Mouse (Mus musculus): ENCODE data around the gene Lypd9. TPM values are rescaled to one million over a fixed set of nuclear protein-coding genes. Genes with fewer than 3 reads are reported as not detected.
"Not testable (repeated sequence)": the region's sequence is repeated elsewhere in the genome, so short reads cannot be mapped to it uniquely, and the experiment has no call there.

Lypd9 gene
- not detected in 2 replicates for polyA plus RNA-seq (2012; rRNA removed)

DNA sequence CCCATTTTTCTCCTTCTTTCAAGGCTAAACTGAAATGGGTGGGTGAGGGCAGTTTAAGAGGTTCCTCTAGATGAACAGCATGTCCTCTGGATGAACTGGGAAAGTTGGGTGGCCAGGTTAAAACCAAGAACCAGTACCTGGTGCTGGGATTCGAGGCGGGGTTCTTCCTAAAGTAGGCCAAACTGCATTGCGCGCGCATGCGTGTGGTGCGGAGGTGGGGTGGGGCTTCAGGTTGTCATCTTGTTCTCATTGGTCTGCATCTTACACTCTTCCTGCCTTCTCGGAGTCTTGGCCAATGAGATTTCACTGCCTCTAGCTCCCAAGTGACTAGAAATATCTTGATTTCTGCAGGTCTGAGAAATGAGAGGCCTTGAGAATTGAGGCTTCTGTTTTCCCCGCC lies at the start of gene Lypd9:
TSS of gene Lypd9 (minus strand) at position 165 of the 400 bp plus-strand sequence.
- no peak for DNase-seq (ENCODE audit: low read depth in 1 of 2, low spot score in 2 of 2)
- H3K4me1 ChIP-seq (ENCODE audit: control insufficient read depth, insufficient read depth, insufficient read length), result no peaks in the 10 kb centered on the region
- 93% methylated on average over 9 of the region's 9 CpGs for WGBS
- no peaks in the 10 kb centered on the region for H3K36me3 ChIP-seq (ENCODE audit: control insufficient read depth, insufficient read depth, low read length)
- H3K27me3 ChIP-seq (ENCODE audit: control insufficient read depth, insufficient read depth, low read length), result no peaks in the 10 kb centered on the region
- H3K4me3 ChIP-seq (ENCODE audit: extremely low read depth, insufficient read depth, insufficient read length), result no peak within 1 kb of the TSS
- no peak within 1 kb of the TSS for H3K27ac ChIP-seq (ENCODE audit: insufficient read depth, low read length)
- no peak for TF ChIP-seq CTCF (IDR thresholded peaks at IDR 0.05; ENCODE audit: extremely low read depth, insufficient read depth, insufficient read length, insufficient replicate concordance)
- no peak for TF ChIP-seq POLR2A (IDR thresholded peaks at IDR 0.05; ENCODE audit: low read depth, low read length)

DNA sequence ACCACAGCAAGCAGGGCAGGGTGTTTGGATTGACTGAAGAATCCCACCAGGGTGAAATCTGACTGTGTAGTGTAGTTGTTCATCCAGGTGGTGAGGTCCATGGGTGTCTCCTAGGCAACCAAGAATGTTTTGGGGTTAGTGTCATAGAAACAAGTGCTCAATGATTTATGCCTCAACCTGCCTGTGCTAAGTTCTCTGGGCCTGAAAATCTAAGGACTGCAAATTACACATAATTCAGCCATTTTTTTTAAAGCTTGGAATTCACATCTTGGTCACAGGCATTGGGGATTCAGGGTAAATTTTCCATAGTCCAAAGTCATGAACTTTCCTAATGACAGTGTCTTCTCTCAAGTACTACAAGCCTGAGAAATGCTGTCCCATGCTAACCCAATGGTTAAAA lies 49.7 kb upstream of the Lypd9 start, which contains the start of gene Olfr331:
TSS of gene Olfr331 (minus strand) at position 101 of the 400 bp plus-strand sequence.
- H3K36me3 ChIP-seq (ENCODE audit: control insufficient read depth, insufficient read depth, low read length); DNase-seq (ENCODE audit: low read depth in 1 of 2, low spot score in 2 of 2); H3K4me3 ChIP-seq (ENCODE audit: extremely low read depth, insufficient read depth, insufficient read length); H3K27me3 ChIP-seq (ENCODE audit: control insufficient read depth, insufficient read depth, low read length); H3K27ac ChIP-seq (ENCODE audit: insufficient read depth, low read length); H3K4me1 ChIP-seq (ENCODE audit: control insufficient read depth, insufficient read depth, insufficient read length): not testable (repeated sequence)

DNA sequence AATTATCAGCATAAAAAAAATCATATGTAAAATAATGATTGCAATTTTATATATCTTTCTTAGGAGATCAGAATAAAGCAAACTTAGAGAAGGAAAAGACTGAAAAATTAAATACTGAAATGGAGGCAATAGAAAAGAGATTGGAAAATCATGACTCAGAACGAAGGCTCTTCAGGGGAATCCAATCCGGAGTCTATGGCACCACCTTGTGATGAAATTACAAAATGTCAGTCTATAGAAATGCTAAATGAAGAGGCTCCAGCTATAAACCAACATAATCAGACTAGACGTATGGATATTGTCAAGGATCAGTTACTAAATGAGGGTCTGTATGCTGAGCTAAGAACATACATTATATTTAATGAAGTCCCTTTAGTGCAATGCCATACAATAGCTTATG lies 46.6 kb upstream of the Lypd9 start:
- TF ChIP-seq POLR2A (IDR thresholded peaks at IDR 0.05; ENCODE audit: low read depth, low read length), result no peak
- no peak for TF ChIP-seq CTCF (IDR thresholded peaks at IDR 0.05; ENCODE audit: extremely low read depth, insufficient read depth, insufficient read length, insufficient replicate concordance)
- Histone ChIP-seq H3K27me3 (ENCODE audit: control insufficient read depth, insufficient read depth, low read length) (no peaks in the 10 kb centered on the region), H3K36me3 (ENCODE audit: control insufficient read depth, insufficient read depth, low read length) (no peaks in the 10 kb centered on the region), H3K4me3 (ENCODE audit: extremely low read depth, insufficient read depth, insufficient read length) (no peak overlapping the region), H3K27ac (ENCODE audit: insufficient read depth, low read length) (no peak overlapping the region), H3K4me1 (ENCODE audit: control insufficient read depth, insufficient read depth, insufficient read length) (no peaks in the 10 kb centered on the region)
- no peak for DNase-seq (ENCODE audit: low read depth in 1 of 2, low spot score in 2 of 2)
- 50% methylated on average over 3 of the region's 3 CpGs for WGBS

DNA sequence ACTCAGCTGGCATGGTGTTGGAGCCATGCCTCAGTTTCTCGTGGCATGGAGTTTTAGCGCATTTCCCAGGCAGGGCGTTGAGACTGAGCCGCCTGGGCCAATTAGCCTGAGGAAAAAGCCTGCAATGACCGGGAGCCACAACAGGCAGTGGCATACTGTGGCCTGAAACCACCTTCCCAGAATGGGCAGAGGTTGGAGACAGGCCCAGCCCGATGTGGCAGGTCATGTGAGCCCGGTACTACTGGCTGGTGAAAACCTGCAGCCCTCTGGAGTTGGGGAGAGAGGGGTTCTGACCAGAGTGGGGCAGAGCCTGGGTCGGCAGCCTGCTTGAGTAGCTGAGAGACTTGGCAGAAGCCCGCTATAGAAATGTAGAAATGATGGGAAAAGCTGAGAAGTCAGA lies 46.0 kb upstream of the Lypd9 start:
- H3K4me1 ChIP-seq (ENCODE audit: control insufficient read depth, insufficient read depth, insufficient read length), result no peaks in the 10 kb centered on the region
- no peaks in the 10 kb centered on the region for H3K36me3 ChIP-seq (ENCODE audit: control insufficient read depth, insufficient read depth, low read length)
- no peak overlapping the region for H3K4me3 ChIP-seq (ENCODE audit: extremely low read depth, insufficient read depth, insufficient read length)
- 84% methylated on average over 9 of the region's 9 CpGs for WGBS
- DNase-seq (ENCODE audit: low read depth in 1 of 2, low spot score in 2 of 2), result no peak
- TF ChIP-seq POLR2A (IDR thresholded peaks at IDR 0.05; ENCODE audit: low read depth, low read length), result no peak
- no peak for TF ChIP-seq CTCF (IDR thresholded peaks at IDR 0.05; ENCODE audit: extremely low read depth, insufficient read depth, insufficient read length, insufficient replicate concordance)
- no peak overlapping the region for H3K27ac ChIP-seq (ENCODE audit: insufficient read depth, low read length)
- H3K27me3 ChIP-seq (ENCODE audit: control insufficient read depth, insufficient read depth, low read length), result no peaks in the 10 kb centered on the region

DNA sequence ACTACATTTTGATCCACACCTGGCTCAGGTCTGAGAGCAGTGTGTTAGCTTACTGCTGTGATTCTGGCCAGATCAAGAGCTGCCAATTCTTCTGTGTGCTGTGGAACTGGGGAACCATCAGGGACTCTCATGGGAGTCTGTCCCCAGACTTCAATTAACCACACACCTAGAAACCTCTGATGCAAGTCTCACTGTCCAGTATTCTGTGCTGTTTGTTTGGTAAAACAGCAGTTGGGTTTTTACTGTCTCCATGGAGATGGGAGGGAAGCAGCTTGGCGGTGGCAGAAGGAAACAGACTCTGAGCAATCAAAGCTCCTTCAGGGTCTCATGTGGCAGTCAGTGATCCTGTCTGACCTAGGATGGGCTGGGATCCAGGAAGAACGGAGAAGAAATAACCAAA lies 39.7 kb upstream of the Lypd9 start, which contains the start of gene Olfr332:
TSS of gene Olfr332 (minus strand) at position 101 of the 400 bp plus-strand sequence.
- no peak for DNase-seq (ENCODE audit: low read depth in 1 of 2, low spot score in 2 of 2)
- 83% methylated on average over 2 of the region's 2 CpGs for WGBS
- no peaks in the 10 kb centered on the region for H3K4me1 ChIP-seq (ENCODE audit: control insufficient read depth, insufficient read depth, insufficient read length)
- no peak within 1 kb of the TSS for H3K4me3 ChIP-seq (ENCODE audit: extremely low read depth, insufficient read depth, insufficient read length)
- no peaks in the 10 kb centered on the region for H3K27me3 ChIP-seq (ENCODE audit: control insufficient read depth, insufficient read depth, low read length)
- TF ChIP-seq POLR2A (IDR thresholded peaks at IDR 0.05; ENCODE audit: low read depth, low read length) (no peak), CTCF (IDR thresholded peaks at IDR 0.05; ENCODE audit: extremely low read depth, insufficient read depth, insufficient read length, insufficient replicate concordance) (no peak)
- no peak within 1 kb of the TSS for H3K27ac ChIP-seq (ENCODE audit: insufficient read depth, low read length)
- no peaks in the 10 kb centered on the region for H3K36me3 ChIP-seq (ENCODE audit: control insufficient read depth, insufficient read depth, low read length)

DNA sequence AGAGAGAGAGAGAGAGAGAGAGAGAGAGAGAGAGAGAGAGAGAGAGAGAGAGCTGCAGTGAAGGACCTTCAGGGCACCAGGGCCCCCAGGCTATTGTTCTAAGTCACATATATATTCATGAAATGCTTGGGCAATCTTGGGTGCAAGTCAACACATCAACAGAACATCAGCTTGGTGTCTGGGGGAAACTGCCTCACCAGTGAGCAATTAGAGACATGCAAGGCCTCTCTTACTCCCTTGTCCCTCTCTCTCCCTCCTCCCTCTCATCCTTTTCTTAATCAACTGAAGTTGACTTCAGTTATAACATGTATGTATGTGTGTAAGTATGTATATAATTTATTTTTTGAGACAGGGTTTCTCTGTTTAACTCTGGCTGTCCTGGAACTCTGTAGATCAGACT lies 9.4 kb upstream of the Lypd9 start, which contains the start of gene Olfr30:
TSS of gene Olfr30 (minus strand) at position 101 of the 400 bp plus-strand sequence.
- H3K36me3 ChIP-seq (ENCODE audit: control insufficient read depth, insufficient read depth, low read length), result no peaks in the 10 kb centered on the region
- TF ChIP-seq POLR2A (IDR thresholded peaks at IDR 0.05; ENCODE audit: low read depth, low read length) (no peak), CTCF (IDR thresholded peaks at IDR 0.05; ENCODE audit: extremely low read depth, insufficient read depth, insufficient read length, insufficient replicate concordance) (no peak)
- H3K27me3 ChIP-seq (ENCODE audit: control insufficient read depth, insufficient read depth, low read length), result no peaks in the 10 kb centered on the region
- H3K27ac ChIP-seq (ENCODE audit: insufficient read depth, low read length), result no peak within 1 kb of the TSS
- no peaks in the 10 kb centered on the region for H3K4me1 ChIP-seq (ENCODE audit: control insufficient read depth, insufficient read depth, insufficient read length)
- no peak for DNase-seq (ENCODE audit: low read depth in 1 of 2, low spot score in 2 of 2)
- no peak within 1 kb of the TSS for H3K4me3 ChIP-seq (ENCODE audit: extremely low read depth, insufficient read depth, insufficient read length)

DNA sequence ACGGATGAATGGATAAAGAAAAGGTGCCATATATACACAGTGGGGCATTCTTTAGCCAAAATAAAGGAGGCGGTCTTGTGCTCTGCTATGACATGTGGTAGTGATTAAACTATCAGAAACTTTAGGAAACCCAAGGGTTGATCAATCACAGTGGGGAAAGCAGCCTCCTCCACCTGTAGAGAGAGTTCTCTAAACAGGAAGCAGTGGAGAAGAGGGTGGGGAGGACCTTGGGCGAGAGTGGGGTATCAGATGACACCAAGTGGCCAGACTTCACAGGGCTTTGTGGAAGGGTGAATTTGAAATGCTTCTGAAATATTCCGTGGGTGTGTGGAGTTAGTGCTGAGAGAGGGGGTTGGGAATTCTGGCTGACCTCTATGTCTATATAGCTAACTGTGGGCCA lies 869 bp upstream of the Lypd9 start:
- TF ChIP-seq CTCF (IDR thresholded peaks at IDR 0.05; ENCODE audit: extremely low read depth, insufficient read depth, insufficient read length, insufficient replicate concordance) (no peak), POLR2A (IDR thresholded peaks at IDR 0.05; ENCODE audit: low read depth, low read length) (no peak)
- Histone ChIP-seq H3K27me3 (ENCODE audit: control insufficient read depth, insufficient read depth, low read length) (no peaks in the 10 kb centered on the region), H3K36me3 (ENCODE audit: control insufficient read depth, insufficient read depth, low read length) (no peaks in the 10 kb centered on the region), H3K4me1 (ENCODE audit: control insufficient read depth, insufficient read depth, insufficient read length) (no peaks in the 10 kb centered on the region), H3K4me3 (ENCODE audit: extremely low read depth, insufficient read depth, insufficient read length) (no peak overlapping the region), H3K27ac (ENCODE audit: insufficient read depth, low read length) (no peak overlapping the region)
- no peak for DNase-seq (ENCODE audit: low read depth in 1 of 2, low spot score in 2 of 2)
- WGBS, result 53% methylated on average over 4 of the region's 4 CpGs
